Mouse (Mus musculus) C2C12 (cell line): ENCODE measurements around the gene Tuba1a. TPM values are rescaled to one million over a fixed set of nuclear protein-coding genes. Genes with fewer than 3 reads are reported as not detected.
A peak's percentile ranks its signal among the peaks of the same experiment; 100 is the strongest.
"Not testable (repeated sequence)": the region's sequence is repeated elsewhere in the genome, so short reads cannot be mapped to it uniquely, and the experiment has no call there.

Source experiments
- H3K27me3 ChIP-seq: one replicate; pipeline ENCODE4 v1.6.1; 2011; ENCODE audit not compliant: control insufficient read depth, insufficient read depth, insufficient read length
- H3K36me3 ChIP-seq: one replicate; pipeline ENCODE4 v1.6.1; 2011; ENCODE audit not compliant: control insufficient read depth, insufficient read depth
- H3K4me3 ChIP-seq: one replicate; pipeline ENCODE4 v1.5.1; 2011; ENCODE audit warnings: mild to moderate bottlenecking, control low read depth; ENCODE audit not compliant: poor library complexity, insufficient read depth, severe bottlenecking
- H3K79me2 ChIP-seq: one replicate; pipeline ENCODE4 v1.6.1; 2011; ENCODE audit not compliant: control insufficient read depth, insufficient read depth
- H3K79me3 ChIP-seq: one replicate; pipeline ENCODE4 v1.6.1; 2011; ENCODE audit warnings: low read depth, control low read depth
- H3ac ChIP-seq: one replicate; pipeline ENCODE3; 2011; ENCODE audit warnings: low read depth; ENCODE audit not compliant: control insufficient read depth, insufficient read length
- CEBPB ChIP-seq: IDR thresholded peaks from one replicate; pipeline ENCODE4 v1.6.1; 2011; ENCODE audit warnings: low read depth, mild to moderate bottlenecking, control low read depth, moderate library complexity
- CTCF ChIP-seq: IDR thresholded peaks from one replicate; pipeline ENCODE4 v1.5.1; 2011; ENCODE audit not compliant: control insufficient read depth, insufficient read depth, insufficient read length
- FOSL1 ChIP-seq: IDR thresholded peaks from one replicate; pipeline ENCODE4 v1.8.0; 2011; ENCODE audit warnings: mild to moderate bottlenecking, low read length; ENCODE audit not compliant: poor library complexity, insufficient read depth, severe bottlenecking
- MAX ChIP-seq: IDR thresholded peaks from one replicate; pipeline ENCODE4 v1.6.1; 2011; ENCODE audit warnings: mild to moderate bottlenecking, control low read depth
- MYOD1 ChIP-seq: IDR thresholded peaks from one replicate; pipeline ENCODE4 v1.6.1; 2011; ENCODE audit warnings: low read depth; ENCODE audit not compliant: control insufficient read depth, insufficient read length
- MYOG ChIP-seq: IDR thresholded peaks from one replicate; pipeline ENCODE4 v1.6.1; 2011; ENCODE audit not compliant: control insufficient read depth, insufficient read length; ENCODE audit errors: extremely low read depth
- USF1 ChIP-seq: IDR thresholded peaks from one replicate; pipeline ENCODE4 v1.6.1; 2011; ENCODE audit warnings: low read depth, mild to moderate bottlenecking, control low read depth, moderate library complexity
- polyA plus RNA-seq: library from polyadenylated mRNA; unstranded; fragments of >200 nt; fragmentation: generic; extraction: Trizol; gene quantifications from one replicate; pipeline ENCODE4 v1.2.1, GENCODE M21; 2012; ENCODE audit warnings: missing spikeins

Gene Tuba1a
- polyA plus RNA-seq, 1 experiment: 2,758 TPM

- Histone ChIP-seq H3K79me3 (no peaks in the 10 kb centered on the region), H3K79me2 (no peaks in the 10 kb centered on the region), H3K27me3 (no peaks in the 10 kb centered on the region), H3ac (no peak overlapping the region), H3K36me3 (no peaks in the 10 kb centered on the region), H3K4me3 (no peak overlapping the region)
- TF ChIP-seq MAX (no peak), USF1 (no peak), MYOG (no peak), MYOD1 (no peak), CTCF (no peak), FOSL1 (no peak), CEBPB (no peak)
Measured at GRCm38 (mm10) chr15:98923031-98923537, 30.4 kb downstream of the Tuba1a start.

GRCm38 (mm10) chr15:98922581-98922980 is 30.9 kb downstream of the Tuba1a start:
- H3K36me3 ChIP-seq: no peaks in the 10 kb centered on the region
- H3K27me3 ChIP-seq: no peaks in the 10 kb centered on the region
- no peak overlapping the region for H3K4me3 ChIP-seq
- peaks cover 2% of the 10 kb centered on the region for H3K79me2 ChIP-seq
- no peak overlapping the region for H3ac ChIP-seq
- TF ChIP-seq FOSL1 (no peak), MYOG (no peak), CTCF (no peak), MYOD1 (no peak), MAX (no peak)
- no peaks in the 10 kb centered on the region for H3K79me3 ChIP-seq

GRCm38 (mm10) chr15:98921510-98921909 is 32.0 kb downstream of the Tuba1a start:
- TF ChIP-seq USF1 (no peak), MYOD1 (no peak), MYOG (no peak), FOSL1 (no peak), MAX (no peak), CEBPB (no peak), CTCF (no peak)

GRCm38 (mm10) chr15:98918499-98918895 is 35.0 kb downstream of the Tuba1a start:
- H3ac ChIP-seq: peak overlapping the region; percentile 28
- H3K36me3 ChIP-seq, H3K27me3 ChIP-seq: not testable (repeated sequence)

More at GRCm38 (mm10) chr15:98921510-98921909, 32.0 kb downstream of the Tuba1a start:
- Histone ChIP-seq H3K36me3 (no peaks in the 10 kb centered on the region), H3K27me3 (no peaks in the 10 kb centered on the region), H3K4me3 (no peak overlapping the region), H3K79me3 (no peaks in the 10 kb centered on the region), H3K79me2 (peaks cover 10% of the 10 kb centered on the region), H3ac (no peak overlapping the region)

GRCm38 (mm10) chr15:98917538-98918498 is 35.7 kb downstream of the Tuba1a start, which contains the start of gene Lmbr1l:
Gene Lmbr1l (minus strand): TSS chr15:98918231.
- H3K79me3 ChIP-seq: no peaks in the 10 kb centered on the region
- TF ChIP-seq MAX: no peak
- no peak for TF ChIP-seq MYOG
- TF ChIP-seq CTCF: no peak
- TF ChIP-seq CEBPB: no peak
- TF ChIP-seq MYOD1: no peak
- no peak for TF ChIP-seq USF1
- TF ChIP-seq FOSL1: no peak
- H3K36me3 ChIP-seq: peaks cover 12% of the 10 kb centered on the region
- peak within 1 kb of the TSS; percentile 78 for H3K4me3 ChIP-seq
- peaks cover 34% of the 10 kb centered on the region for H3K79me2 ChIP-seq
- peak within 1 kb of the TSS; percentile 50 for H3ac ChIP-seq
- no peaks in the 10 kb centered on the region for H3K27me3 ChIP-seq

More at GRCm38 (mm10) chr15:98918499-98918895, 35.0 kb downstream of the Tuba1a start:
- H3K79me2 ChIP-seq: peaks cover 34% of the 10 kb centered on the region
- not testable (repeated sequence) for H3K79me3 ChIP-seq
- H3K4me3 ChIP-seq: peak overlapping the region; percentile 23
